23 mouse cellular contexts compared by ENCODE assay signal in genomic region chr5:32834497-32834896, GRCm38 (mm10). TPM values are rescaled to one million over a fixed set of nuclear protein-coding genes. Genes with fewer than 3 reads are reported as not detected.
"Had no signal": no experiment of that assay in that cellular context is flagged by ENCODE, and none has a peak within 500 bp of the region (broad histone marks: within the 10 kb centered on the region; RNA-seq: fewer than 3 reads in every experiment).

No protein-coding gene starts in this region.

- H3K27ac ChIP-seq: kidney, postnatal 0 days; left cerebral cortex, adult 2 months; limb, embryonic 15.5 days; liver, embryonic 15.5 days; midbrain, embryonic 12.5 days; stomach, embryonic 15.5 days had no signal

- H3K9ac ChIP-seq: limb, embryonic 15.5 days; liver, embryonic 15.5 days; lung, embryonic 14.5 days; midbrain, embryonic 12.5 days; stomach, embryonic 15.5 days had no signal

- H3K4me2 ChIP-seq: limb, embryonic 15.5 days; liver, embryonic 15.5 days; lung, embryonic 14.5 days; midbrain, embryonic 12.5 days; stomach, embryonic 15.5 days had no signal

- DNase-seq: kidney, adult 8-10 months; kidney, postnatal 36 days; lung, embryonic 14.5 days; lung, postnatal 10 days; lung, postnatal 4 days; right cerebral cortex, postnatal 14 days; thymus, adult 2 months; thymus, postnatal 25 days had no signal

- ATAC-seq: intestine, postnatal 0 days had no signal

- H3K27me3 ChIP-seq: limb, embryonic 15.5 days; liver, embryonic 15.5 days; megakaryocyte, embryonic 14.5 days; midbrain, embryonic 12.5 days; stomach, embryonic 15.5 days had no signal

- H3K4me1 ChIP-seq: limb, embryonic 15.5 days; liver, embryonic 15.5 days; midbrain, embryonic 12.5 days; stomach, embryonic 15.5 days had no signal

- H3K9me3 ChIP-seq: limb, embryonic 15.5 days; liver, embryonic 15.5 days; megakaryocyte, embryonic 14.5 days; midbrain, embryonic 12.5 days; stomach, embryonic 15.5 days had no signal

- H3K4me3 ChIP-seq: left cerebral cortex, adult 2 months; limb, embryonic 15.5 days; liver, embryonic 15.5 days; megakaryocyte, embryonic 14.5 days; midbrain, embryonic 12.5 days; stomach, embryonic 15.5 days had no signal

RNA-seq across cellular contexts. Expression of gene Gm20671, which starts 7.6 kb away (rescaled TPM):
- total RNA-seq: layer of hippocampus, adult 18-20 months; layer of hippocampus, postnatal 14 days; left cerebral cortex, adult 2 months; left cerebral cortex, postnatal 25 days had no signal
- polyA plus RNA-seq: intestine, postnatal 0 days; kidney, postnatal 0 days; limb, embryonic 11.5 days; limb, embryonic 15.5 days; liver, embryonic 15.5 days; lung, embryonic 14.5 days; midbrain, embryonic 12.5 days; midbrain, postnatal 0 days; neural tube, embryonic 14.5 days; stomach, embryonic 15.5 days; urinary bladder, adult 2 months had no signal
